Mouse (Mus musculus) CD4-positive, CD25-positive, alpha-beta regulatory T cell, adult 2 months (primary cell): ENCODE data around the gene Ppox.
"Not testable (repeated sequence)": the region's sequence is repeated elsewhere in the genome, so short reads cannot be mapped to it uniquely, and the experiment has no call there.

Experiments used
- DNase-seq: peaks from one replicate; pipeline ENCODE4 v3.0.0-alpha.2; 2012; ENCODE audit warnings: low read depth, low spot score

The Ppox gene

GRCm38 (mm10) chr1:171245353-171245752 is 35.6 kb downstream of the Ppox start:
- DNase-seq = no peak

DNA sequence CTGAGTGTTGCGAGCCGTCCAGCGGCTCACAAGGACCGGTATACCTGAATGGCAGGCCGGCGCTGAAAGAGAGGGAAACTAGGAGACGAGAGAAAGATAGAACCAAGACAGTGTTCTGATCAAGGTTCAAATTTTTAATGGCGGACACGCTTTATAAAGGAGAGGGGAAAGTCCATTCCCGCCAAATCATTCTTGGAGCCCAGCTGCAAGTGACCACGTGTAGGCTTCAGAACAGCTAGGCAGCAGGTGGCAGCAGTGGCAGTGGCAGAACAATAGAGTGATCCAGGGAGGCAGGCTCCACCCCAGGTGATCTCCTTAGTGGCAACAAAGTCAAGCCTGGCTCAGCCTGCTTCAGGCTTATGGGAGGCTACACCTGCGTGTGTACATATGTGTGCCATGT is 39.0 kb downstream of the Ppox start:
- DNase-seq = not testable (repeated sequence)

DNA sequence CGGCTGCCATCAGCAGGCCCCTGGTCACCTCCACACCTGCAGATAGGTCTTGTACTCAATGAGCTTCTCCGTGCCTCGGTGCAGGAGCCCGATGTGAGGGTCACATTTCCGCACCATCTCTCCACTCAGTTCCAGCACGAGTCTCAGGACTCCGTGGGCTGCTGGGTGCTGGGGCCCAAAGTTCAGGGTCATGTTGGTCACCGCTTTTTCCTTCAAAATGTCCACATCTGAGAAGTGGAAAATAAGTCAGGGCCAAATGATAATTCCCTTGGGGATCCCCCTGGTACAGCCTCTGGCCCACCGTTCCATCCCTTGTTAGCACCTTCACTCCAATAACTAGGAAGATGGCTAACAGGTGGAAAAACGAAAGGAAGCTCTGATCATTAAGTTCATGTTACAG is 40.1 kb downstream of the Ppox start:
- DNase-seq = no peak

DNA sequence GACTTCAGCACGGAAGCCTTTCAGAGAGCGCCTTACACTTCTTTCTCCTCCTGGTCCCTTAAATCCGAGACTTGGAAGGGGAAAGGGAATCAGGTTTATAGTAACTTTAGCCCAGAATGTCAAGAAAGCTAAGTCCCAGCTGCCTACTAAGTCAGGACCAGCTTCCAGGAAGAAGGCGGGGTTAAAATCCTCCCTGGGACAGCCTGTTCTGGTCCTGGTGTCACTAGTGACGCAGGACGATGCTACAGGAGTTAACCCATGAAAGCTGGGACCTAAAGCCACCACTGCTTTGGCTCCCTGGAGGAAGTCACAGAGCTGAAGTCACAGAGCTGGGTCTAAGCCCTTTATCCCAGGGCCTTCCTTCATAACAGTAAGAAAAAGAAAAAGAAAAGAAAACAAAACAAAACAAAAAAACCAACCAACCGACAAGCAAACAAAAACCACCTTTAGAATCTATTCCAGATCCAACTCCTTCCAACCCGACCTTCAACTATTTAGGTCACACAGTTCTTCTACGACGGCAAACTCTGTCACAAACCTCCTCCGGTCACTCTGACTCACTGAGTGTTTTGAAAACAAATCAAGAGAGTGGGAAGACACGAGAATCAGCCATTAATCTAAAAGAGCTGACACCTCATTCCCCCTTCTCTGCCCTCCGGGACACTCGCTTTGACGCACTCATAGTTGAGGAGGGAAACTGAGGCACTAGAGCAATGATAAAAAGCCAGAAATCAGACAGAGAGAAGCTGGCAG is 40.8 kb downstream of the Ppox start:
- no peak for DNase-seq

GRCm38 (mm10) chr1:171238463-171238862 is 42.5 kb downstream of the Ppox start:
- peak; percentile 76 for DNase-seq

DNA sequence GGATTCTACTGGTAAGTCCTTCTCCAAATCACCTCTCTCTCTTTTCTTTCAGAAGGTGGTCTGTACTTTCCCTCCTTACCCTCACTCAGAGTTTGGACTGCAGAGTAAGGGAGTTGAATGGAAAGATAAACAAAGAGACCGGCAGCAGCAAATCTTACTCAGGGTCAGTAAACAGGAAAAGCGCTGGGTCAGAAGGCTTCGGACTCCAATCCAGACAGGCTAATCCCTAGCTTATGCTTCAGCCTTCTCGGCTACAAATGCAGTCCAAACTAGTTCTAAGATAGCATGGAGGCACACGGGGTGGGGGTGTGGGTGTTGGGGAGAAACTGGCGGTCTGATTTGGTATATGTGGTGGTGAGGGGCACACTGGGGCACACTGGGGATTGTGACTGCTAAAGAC is 43.5 kb downstream of the Ppox start:
- DNase-seq = no peak

- no peak for DNase-seq
Observed at GRCm38 (mm10) chr1:171235791-171236190, 45.2 kb downstream of the Ppox start.

- DNase-seq = no peak
Observed at GRCm38 (mm10) chr1:171234538-171234937, 46.4 kb downstream of the Ppox start.

DNA sequence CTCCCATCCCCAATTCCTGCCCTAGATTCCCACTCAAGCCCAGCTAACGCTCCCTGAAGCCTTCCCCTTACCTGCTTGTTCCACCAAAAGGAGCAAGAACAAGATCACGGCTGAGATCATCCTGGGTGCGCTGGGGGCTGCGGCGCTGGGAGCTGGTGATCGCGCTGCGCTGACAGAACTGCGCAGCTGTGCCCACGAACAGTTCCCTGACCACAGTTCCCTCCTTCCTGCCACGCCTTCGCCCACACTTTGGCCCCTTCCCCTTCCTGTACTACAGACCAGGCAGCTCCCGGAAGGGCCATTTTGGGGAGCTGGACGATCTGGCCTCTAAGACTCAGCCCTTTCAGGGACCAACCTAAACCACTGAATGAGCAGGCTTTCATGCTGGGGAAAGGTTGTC is 46.9 kb downstream of the Ppox start, which contains the start of gene Fcer1g:
Fcer1g (minus strand) TSS at position 240 of the 400 bp plus-strand sequence.
- DNase-seq = no peak

GRCm38 (mm10) chr1:171232800-171233730 is 47.9 kb downstream of the Ppox start:
- no peak for DNase-seq

DNA sequence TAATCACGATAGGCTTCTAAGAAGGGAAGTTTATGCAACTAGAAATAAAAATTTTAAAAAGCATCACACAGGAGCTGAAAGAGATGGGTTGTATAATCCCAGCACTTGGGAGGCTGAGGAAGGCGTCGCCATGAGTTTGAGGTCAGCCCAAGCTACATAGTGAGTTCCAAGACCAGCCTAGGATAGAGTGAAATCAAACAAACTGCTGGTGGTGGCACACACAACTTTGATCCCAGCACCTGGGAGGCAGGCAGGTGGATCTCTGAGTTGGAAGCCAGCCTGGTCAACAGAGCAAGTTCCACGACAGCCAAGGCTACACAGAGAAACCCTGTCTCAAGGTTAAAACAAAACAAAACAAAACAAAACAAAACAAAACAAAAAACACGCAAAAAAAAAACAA is 48.6 kb downstream of the Ppox start:
- no peak for DNase-seq

GRCm38 (mm10) chr1:171231844-171232243 is 49.1 kb downstream of the Ppox start:
- no peak for DNase-seq

- DNase-seq = no peak
Observed at GRCm38 (mm10) chr1:171230215-171230614, 50.8 kb downstream of the Ppox start.

DNA sequence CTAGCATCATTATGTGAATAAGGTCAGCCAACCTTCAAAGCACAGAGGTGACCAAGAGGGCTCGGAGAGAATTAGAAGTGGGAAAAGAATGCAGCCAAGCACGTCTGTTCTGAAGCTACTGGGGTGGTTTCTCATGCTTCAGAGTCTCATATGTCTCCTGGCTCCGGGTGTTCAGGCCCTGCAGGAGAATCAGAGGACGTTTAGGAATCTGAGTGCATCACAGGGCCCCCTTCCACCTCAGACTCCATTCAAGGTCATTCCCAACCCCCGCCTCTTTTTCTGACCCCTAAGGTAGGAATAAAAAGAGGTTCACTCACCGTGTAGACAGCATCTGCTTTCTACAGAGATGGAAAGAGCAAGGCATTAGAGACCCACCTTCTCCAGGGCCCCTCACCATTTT is 51.2 kb downstream of the Ppox start:
- no peak for DNase-seq

DNA sequence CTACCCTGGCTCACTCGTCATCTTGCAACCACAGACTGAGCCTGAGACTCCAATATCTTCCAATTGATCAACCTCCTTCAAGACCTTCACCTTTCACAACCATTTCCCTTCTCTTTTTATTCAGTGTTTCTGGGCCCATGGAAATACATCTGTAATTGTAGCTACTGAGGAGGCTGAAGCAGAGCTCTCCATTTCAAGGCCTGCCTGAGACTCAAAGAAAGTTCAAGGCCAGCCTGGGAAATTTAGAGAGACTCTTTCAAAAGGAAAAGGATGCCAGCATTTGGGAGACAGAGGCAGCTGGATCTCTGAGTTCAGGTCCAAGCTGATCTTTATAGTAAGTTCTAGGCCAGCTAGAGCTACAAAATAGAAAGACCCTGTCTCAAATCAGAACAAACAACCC is 53.1 kb downstream of the Ppox start:
- DNase-seq = no peak

DNA sequence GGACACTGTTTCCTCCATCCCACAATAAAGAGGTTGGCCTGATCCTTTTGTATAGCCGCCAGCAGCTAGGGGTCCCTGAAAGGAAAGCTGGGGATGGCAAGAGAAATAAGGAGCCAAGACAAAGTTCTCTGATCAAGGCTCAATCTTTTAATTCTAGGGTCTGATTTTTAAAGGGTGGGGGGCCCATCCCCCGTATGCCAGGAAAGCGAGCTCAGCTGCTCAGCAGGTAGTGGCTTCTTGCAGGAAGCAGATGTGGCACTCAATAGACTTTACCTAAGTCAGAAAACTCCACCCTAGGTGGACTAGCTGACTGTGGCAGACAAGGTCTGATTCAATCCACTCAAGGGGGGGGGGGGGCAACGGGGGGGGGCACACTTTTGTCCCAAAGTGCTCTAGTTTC is 54.2 kb downstream of the Ppox start:
- no peak for DNase-seq
